Mouse (Mus musculus) testis, adult 10 weeks (tissue): ENCODE data around the gene Cyp27a1. TPM values are rescaled to one million over a fixed set of nuclear protein-coding genes. Genes with fewer than 3 reads are reported as not detected.

Source experiments
- polyA plus RNA-seq: library from polyadenylated mRNA; stranded (reverse); fragments of 350-450 nt; fragmentation: Illumina TruSeq; extraction: RNeasy Lipid Tissue Mini Kit (QIAGEN cat#74804); gene quantifications from one replicate; pipeline ENCODE4 v1.2.3, GENCODE M21; 2014; ENCODE audit warnings: low read depth, low replicate concordance

Gene Cyp27a1
- 2.7 TPM for polyA plus RNA-seq

GRCm38 (mm10) chr1:74713099-74713858, at the start of gene Cyp27a1:
Gene Cyp27a1, plus strand, starts transcription at chr1:74713574.

GRCm38 (mm10) chr1:74748643-74749271, 35.4 kb downstream of the Cyp27a1 start, which contains the start of gene Prkag3:
Gene Prkag3, minus strand, starts transcription at chr1:74749221.

DNA sequence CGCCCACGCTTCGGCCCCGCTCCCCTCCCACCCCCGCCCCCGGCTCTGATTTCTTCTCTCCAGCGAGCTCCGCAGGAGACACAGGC, 58.3 kb downstream of the Cyp27a1 start, which contains the start of gene Wnt6:
Gene Wnt6, plus strand, starts transcription at position 48 of the 86 bp plus-strand sequence.

Other genes starting within 250 kb of the Cyp27a1 start
- gene Cnot9, start 207.5 kb upstream of the Cyp27a1 start, polyA plus RNA-seq, result 38.2 TPM
- 174 TPM for gene Plcd4, start 170.7 kb upstream of the Cyp27a1 start, polyA plus RNA-seq
- 123 TPM for gene Usp37, start 169.3 kb upstream of the Cyp27a1 start, polyA plus RNA-seq
- gene Zfp142, start 125.3 kb upstream of the Cyp27a1 start, polyA plus RNA-seq, result 3.1 TPM
- 2.4 TPM for gene Bcs1l, start 125.3 kb upstream of the Cyp27a1 start, polyA plus RNA-seq
- gene Rnf25, start 112.2 kb upstream of the Cyp27a1 start, polyA plus RNA-seq, result 59.3 TPM
- 150 TPM for gene Stk36, start 112.1 kb upstream of the Cyp27a1 start, polyA plus RNA-seq
- 74.8 TPM for gene Ttll4, start 51.8 kb upstream of the Cyp27a1 start, polyA plus RNA-seq
- gene Prkag3, start 35.6 kb downstream of the Cyp27a1 start, polyA plus RNA-seq, result 0.08 TPM
- gene Wnt6, start 58.3 kb downstream of the Cyp27a1 start, polyA plus RNA-seq, result 2.4 TPM
- gene Wnt10a, start 77.9 kb downstream of the Cyp27a1 start, polyA plus RNA-seq, result not detected
- not detected for gene Cdk5r2, start 141.4 kb downstream of the Cyp27a1 start, polyA plus RNA-seq
- gene Fev, start 171.8 kb downstream of the Cyp27a1 start, polyA plus RNA-seq, result 3.4 TPM
- not detected for gene Cryba2, start 179.6 kb downstream of the Cyp27a1 start, polyA plus RNA-seq
- gene Cfap65, start 222.0 kb downstream of the Cyp27a1 start, polyA plus RNA-seq, result 54.2 TPM
- gene Ihh, start 238.1 kb downstream of the Cyp27a1 start, polyA plus RNA-seq, result not detected